Mouse (Mus musculus) left cerebral cortex, postnatal 4 days (tissue): ENCODE data around the gene Olfr420. TPM values are rescaled to one million over a fixed set of nuclear protein-coding genes. Genes with fewer than 3 reads are reported as not detected.

Experiments
- DNase-seq: peaks from one replicate; pipeline ENCODE4 v3.0.0-alpha.2; 2022
- intact Hi-C: fragments of 180-260 bp; cut with DNase I; formaldehyde crosslinking; loops from one replicate; pipeline ENCODE4 v1.15.1; 2025
- total RNA-seq, 2 experiments: library from RNA; stranded (reverse); gene quantifications; 2 replicates each; pipeline ENCODE4 v1.2.3; 2021

Gene Olfr420
- not detected for total RNA-seq

DNA sequence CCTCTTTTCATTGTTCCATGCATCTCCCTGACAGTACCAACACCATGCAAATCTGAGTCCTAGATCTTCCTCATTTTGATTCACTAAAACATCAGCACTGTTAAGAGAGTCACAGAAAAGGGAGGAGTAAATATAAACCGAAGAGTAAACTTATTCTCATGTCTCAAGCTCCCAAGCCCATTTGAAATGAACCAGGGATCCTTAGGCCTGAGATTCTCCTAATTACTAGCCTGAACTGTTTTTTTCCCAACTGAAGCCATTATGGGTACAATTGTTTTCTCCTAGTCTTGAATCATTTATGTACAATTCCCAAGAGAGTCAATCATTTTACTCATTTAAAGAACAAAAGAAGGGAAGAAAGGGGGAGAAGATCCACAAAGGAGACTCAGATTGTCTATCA lies at the start of gene Olfr420:
Gene Olfr420, plus strand, starts transcription at position 301 of the 400 bp plus-strand sequence.
- intact Hi-C loops = no loop called here

GRCm38 (mm10) chr1:174121062-174121461 lies 34.4 kb upstream of the Olfr420 start, which contains the start of gene Olfr231:
Gene Olfr231 (minus strand): TSS chr1:174121162.
- intact Hi-C loops = no loop called here
- no peak for DNase-seq

More for the DNA sequence above, at the start of gene Olfr420:
- DNase-seq = no peak

- DNase-seq = no peak
- intact Hi-C loops = no loop called here
Measured at GRCm38 (mm10) chr1:174131217-174131616, 24.2 kb upstream of the Olfr420 start, which contains the start of gene Olfr424. Gene Olfr424 (plus strand): TSS chr1:174131517.

DNA sequence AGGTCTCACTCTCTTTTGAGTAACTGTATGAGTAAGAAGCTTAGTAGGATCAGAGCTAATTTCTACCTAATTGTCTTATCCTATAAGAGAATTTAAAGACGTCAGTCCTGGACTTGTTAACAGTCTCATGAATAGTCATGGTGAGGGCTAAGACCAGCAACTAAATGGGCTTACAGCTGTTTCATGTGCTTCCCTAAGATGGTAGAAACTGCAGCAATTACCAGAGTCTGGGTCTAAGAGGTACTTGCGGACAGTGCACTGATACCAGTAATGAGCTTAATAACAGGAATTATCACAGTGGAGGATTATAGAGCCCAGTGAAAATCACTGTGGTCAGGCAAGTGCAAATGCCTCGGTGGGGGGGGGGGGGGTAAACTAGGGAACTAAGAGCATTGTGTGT lies 23.4 kb upstream of the Olfr420 start:
- intact Hi-C loops = no loop called here
- DNase-seq = no peak

GRCm38 (mm10) chr1:174141384-174141783 lies 14.0 kb upstream of the Olfr420 start:
- no peak for DNase-seq

DNA sequence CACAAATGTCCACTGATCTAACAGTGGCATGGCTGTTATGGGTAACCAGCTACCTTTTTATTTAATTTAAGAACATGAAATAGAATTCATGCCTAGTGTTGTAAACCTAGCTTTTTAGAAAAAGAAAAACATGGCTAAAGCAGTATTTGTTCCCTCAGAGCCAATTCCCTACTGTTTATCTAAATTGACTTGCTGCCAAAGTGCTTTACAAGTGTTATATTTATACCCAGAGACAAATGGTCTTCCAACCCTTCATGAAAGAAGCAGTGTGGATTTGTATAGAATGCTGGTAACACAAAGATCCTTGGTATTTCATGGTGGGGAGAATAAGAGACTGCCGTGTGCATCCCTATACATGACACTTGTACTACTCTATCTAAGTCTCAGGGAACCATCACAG lies 8.7 kb upstream of the Olfr420 start:
- intact Hi-C loops = no loop called here
- DNase-seq = no peak

More at GRCm38 (mm10) chr1:174141384-174141783, 14.0 kb upstream of the Olfr420 start:
- intact Hi-C loops = no loop called here

GRCm38 (mm10) chr1:174149289-174149688 lies 6.1 kb upstream of the Olfr420 start:
- intact Hi-C loops = no loop called here
- DNase-seq = no peak

DNA sequence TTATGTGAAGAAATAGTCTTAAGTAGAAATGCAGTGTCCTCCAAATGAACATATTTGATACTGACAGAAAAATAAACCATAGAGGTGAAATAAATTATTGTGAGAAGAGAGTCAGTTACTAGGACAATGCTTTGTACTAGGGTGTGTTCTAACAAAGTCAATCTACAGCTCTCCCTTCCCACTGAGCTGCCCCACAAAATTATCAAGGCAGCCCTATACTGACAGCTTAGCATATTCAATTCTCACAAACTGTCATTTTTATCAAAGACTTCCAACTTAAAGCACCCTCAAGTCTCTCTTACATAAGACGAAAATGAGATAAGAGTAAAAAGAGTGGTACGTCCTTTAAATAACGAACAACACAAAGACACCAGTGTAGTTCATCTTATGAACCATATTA lies 2.2 kb downstream of the Olfr420 start:
- intact Hi-C loops = no loop called here

DNA sequence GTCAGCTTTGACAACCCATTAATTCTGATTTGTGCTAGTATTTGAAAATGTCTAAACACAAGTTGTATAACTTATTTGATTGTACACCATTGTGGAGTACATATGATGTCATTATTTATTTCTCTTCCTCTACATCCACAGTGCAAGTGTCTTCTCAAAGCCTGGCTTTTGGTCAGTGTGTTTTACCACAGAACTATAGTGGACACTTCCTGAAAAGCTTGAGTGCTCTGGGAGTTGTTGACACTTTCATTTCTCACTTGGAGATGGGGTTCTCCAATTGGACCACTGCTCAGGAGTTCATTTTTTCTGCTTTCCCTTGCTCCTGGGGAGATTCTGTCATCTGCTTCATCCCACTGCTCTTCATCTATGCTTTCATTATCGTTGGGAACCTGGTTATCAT lies 3.1 kb downstream of the Olfr420 start:
- no peak for DNase-seq
- intact Hi-C loops = no loop called here

More for the DNA sequence above, 2.2 kb downstream of the Olfr420 start:
- DNase-seq = no peak

GRCm38 (mm10) chr1:174159095-174159494 lies 3.7 kb downstream of the Olfr420 start:
- no peak for DNase-seq
- intact Hi-C loops = no loop called here

GRCm38 (mm10) chr1:174169024-174169423 lies 13.6 kb downstream of the Olfr420 start:
- intact Hi-C loops = no loop called here
- no peak for DNase-seq

DNA sequence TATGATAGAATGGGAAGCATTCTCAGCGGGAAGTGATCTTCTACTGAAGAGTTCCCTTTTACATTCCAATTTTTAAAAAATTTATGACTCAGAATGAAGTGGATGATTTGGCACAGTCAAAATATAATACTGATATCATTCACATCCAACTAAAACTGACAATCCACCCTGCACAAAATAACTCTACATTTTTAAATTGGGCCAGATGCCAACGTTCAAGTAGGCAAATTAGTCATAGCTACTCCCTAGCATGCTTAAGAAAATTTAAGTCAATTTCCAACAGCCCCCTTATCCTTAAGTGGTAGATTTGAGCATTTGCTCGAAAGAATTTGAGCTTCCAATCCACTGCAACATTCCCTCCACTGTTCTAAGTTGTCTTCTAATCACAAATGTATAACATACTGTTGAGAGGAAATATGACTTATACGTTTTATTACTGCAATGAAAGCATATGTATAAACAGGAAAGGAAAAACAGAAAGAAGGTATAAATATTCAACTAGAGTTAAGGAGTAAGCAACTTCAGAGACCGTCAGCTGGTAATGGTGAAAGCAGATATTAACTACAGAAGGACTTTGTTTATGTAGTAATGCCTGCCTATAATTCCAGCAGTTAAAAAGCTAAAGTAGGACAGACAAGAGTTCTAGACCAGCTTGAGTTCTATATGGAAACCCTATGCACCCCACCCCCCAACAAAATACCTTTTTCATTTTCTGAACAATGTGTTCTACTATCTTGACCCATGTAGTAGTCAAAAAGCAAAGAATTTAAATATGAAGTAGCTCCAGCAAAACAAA lies 15.5 kb downstream of the Olfr420 start:
- intact Hi-C loops = no loop called here
- DNase-seq = no peak

DNA sequence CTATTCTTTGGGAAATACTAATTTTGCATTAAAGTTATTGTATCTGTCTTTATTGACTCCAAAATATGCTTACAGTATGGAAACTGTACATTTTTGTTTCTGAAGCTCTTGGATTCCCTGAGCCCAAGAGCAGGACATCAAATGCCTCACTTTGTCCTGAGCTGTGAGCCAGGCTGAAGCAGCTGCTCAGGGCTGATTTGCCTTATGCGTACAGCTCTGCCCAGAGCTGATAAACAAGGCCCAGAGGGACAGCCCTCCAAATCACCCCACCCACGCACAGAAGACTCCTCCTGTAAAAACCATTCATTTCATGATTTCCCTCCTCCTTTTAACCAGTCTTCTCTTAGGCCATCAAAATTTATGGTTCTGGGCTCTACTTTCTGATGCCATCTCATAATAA lies 16.1 kb downstream of the Olfr420 start:
- intact Hi-C loops = no loop called here
- DNase-seq = no peak

DNA sequence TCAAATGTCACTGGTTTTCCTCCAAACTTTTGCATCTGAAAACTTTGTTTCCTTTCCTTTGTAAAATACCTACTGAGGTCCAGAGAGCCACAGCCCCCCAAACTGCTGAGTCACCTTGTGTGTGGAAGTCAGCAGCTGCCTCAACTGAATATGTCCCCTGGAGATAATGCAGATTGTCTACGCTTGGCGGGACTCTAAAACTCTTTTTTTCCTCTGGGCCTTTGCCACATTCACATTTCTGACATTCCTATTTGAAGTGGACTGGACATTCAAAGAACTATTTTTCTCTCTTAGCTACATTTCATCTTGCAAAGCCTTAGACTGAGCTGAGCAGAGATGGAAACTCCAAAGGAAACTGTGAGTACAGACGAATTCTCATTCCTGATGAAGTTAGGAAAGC lies 17.2 kb downstream of the Olfr420 start, which contains the start of gene Spta1:
Gene Spta1, plus strand, starts transcription at position 172 of the 400 bp plus-strand sequence.
- intact Hi-C loops = no loop called here
- DNase-seq = no peak

DNA sequence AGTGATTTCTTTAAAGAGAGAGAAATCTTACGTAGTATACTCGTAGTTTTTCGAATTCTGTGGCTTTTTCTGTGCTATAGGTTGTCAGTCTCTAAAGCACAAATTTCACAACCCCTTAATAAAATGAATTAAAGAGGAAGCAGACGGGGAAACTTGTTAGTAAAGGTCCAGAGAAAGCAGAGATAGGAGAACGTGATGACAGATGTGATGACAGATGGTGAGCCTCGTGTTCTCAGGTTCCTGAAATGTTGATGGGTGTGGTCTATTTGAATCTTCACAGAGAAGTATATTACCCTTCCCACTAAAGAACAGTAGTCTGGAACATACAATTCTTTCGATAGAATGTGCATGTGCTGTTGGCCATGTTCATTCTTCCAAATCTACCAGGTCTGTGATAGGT lies 49.3 kb downstream of the Olfr420 start:
- intact Hi-C loops = no loop called here
- no peak for DNase-seq

Other genes with a start within 250 kb of the Olfr420 start
- gene Ifi211, start 242.6 kb upstream of the Olfr420 start, total RNA-seq = under 1 TPM in 1 of 2 experiments, not detected in 1; 0.26 TPM
- 1 to 10 TPM; 1.3 to 1.6 TPM for gene Mndal, start 213.1 kb upstream of the Olfr420 start, total RNA-seq
- under 1 TPM; 0.68 to 0.72 TPM for gene Ifi203, start 213.0 kb upstream of the Olfr420 start, total RNA-seq
- gene Ifi202b, start 172.9 kb upstream of the Olfr420 start, total RNA-seq = not detected
- not detected for gene Ifi205, start 123.8 kb upstream of the Olfr420 start, total RNA-seq
- gene Olfr433, start 114.9 kb upstream of the Olfr420 start, total RNA-seq = not detected
- gene Olfr432, start 106.4 kb upstream of the Olfr420 start, total RNA-seq = not detected
- gene Olfr430, start 89.0 kb upstream of the Olfr420 start, total RNA-seq = not detected
- not detected for gene Olfr429, start 71.3 kb upstream of the Olfr420 start, total RNA-seq
- not detected for gene Olfr427, start 58.7 kb upstream of the Olfr420 start, total RNA-seq
- gene Olfr231, start 34.5 kb upstream of the Olfr420 start, total RNA-seq = not detected
- not detected for gene Olfr424, start 24.1 kb upstream of the Olfr420 start, total RNA-seq
- under 1 TPM in 1 of 2 experiments, not detected in 1; 0.08 TPM for gene Spta1, start 17.1 kb downstream of the Olfr420 start, total RNA-seq
- not detected for gene Olfr419, start 96.4 kb downstream of the Olfr420 start, total RNA-seq
- gene Mptx1, start 174.9 kb downstream of the Olfr420 start, total RNA-seq = not detected
- gene Olfr417, start 209.5 kb downstream of the Olfr420 start, total RNA-seq = not detected
- gene Olfr248, start 235.4 kb downstream of the Olfr420 start, total RNA-seq = not detected